Mouse (Mus musculus) neutrophil, adult 5-6 weeks (primary cell): ENCODE results near the gene Gm26920. TPM values are rescaled to one million over a fixed set of nuclear protein-coding genes. Genes with fewer than 3 reads are reported as not detected.

Source experiments
- ATAC-seq: fragments of 151-379, 151-347 bp; 2 replicates; pipeline ENCODE4 v1.8.0; 2017; ENCODE audit warnings: mild to moderate bottlenecking, moderate TSS enrichment; ENCODE audit not compliant: insufficient number of reproducible peaks, poor library complexity, low FRiP score, severe bottlenecking; ENCODE audit errors: extremely low read depth
- total RNA-seq: library from RNA; stranded (forward); fragments of 200-1000 nt; gene quantifications from 2 replicates; pipeline ENCODE4 v1.2.3, GENCODE M21; 2017

The Gm26920 gene
- total RNA-seq, 1 experiment from 2014 or later, result not detected

DNA sequence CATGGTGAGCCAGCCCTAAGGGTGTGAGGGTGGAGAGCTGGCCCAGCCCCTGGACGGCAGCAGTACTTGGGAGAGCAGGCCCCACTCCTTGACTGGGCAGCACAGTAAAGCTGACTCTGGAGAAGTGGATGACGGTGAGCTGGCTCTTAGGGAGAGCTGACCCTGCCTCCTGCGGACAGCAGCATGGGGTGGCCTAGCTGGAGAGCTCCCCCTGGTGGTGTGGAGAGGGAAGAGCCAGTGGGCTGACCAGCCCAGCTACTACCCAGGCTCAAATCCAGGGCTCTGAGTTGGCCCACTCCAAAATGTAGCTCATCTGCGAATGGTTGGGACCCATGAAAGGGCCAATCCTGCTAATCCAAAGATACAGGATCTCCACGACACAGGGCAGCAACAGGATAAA is 25.6 kb downstream of the Gm26920 start:
- ATAC-seq, result 0 out of 2 replicates have a peak, but pooled peaks have one; percentile 23

DNA sequence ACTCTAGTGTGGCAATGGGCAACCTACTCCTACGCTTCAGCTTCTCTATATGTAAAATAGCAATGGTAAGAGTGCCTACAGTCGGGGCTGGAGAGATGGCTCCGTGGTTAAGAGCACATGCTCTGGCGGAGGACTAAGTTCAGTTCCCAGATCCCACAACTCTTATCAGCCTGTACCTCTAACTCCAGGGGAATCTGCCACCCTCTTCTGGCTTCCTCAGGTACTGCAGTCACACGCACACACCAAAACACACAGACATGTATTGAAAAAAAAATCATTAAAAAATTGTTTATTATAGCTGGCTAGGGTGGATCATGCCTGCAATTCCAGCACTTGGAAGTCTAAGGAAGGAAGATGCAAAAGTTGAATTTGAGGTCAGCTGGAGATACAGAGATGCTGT is 27.7 kb downstream of the Gm26920 start:
- no peak for ATAC-seq

DNA sequence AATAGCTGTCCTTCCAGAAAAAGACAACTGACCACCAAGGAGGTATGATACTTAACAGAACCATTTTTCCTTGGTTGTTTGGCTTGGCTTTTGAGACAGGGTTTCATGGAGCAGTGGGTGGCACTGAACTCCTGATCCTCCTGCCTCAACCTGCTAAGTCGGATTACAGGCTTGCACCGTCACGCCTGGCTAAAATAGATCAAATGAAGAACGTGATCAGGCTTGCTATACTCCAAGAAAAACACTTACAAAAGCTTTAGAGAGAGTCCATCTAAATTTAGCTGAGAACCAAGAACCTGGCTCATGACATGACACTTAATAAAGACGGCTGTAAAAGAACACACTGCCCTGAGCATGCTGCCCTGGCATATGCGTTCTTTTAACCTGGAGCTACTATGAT is 29.9 kb downstream of the Gm26920 start:
- no peak for ATAC-seq

DNA sequence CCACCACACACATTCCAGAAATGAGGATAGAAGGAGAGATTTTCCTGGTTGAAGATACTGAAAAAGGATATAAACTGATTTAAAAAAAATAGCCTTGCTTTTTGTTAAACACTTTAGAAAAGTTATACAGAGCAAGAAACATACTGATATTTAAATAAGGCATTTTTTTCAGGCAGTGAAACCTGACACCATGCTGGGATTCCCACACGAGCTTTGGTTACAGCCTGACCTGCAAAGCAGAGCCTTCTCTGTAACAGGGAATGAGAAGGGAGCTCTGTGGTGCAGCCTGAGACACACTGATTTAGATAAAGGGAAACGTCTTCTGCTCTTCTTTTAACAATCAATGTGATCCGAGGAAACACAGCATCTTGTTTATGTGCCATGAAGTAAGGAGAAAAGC is 36.6 kb downstream of the Gm26920 start:
- ATAC-seq, result no peak

DNA sequence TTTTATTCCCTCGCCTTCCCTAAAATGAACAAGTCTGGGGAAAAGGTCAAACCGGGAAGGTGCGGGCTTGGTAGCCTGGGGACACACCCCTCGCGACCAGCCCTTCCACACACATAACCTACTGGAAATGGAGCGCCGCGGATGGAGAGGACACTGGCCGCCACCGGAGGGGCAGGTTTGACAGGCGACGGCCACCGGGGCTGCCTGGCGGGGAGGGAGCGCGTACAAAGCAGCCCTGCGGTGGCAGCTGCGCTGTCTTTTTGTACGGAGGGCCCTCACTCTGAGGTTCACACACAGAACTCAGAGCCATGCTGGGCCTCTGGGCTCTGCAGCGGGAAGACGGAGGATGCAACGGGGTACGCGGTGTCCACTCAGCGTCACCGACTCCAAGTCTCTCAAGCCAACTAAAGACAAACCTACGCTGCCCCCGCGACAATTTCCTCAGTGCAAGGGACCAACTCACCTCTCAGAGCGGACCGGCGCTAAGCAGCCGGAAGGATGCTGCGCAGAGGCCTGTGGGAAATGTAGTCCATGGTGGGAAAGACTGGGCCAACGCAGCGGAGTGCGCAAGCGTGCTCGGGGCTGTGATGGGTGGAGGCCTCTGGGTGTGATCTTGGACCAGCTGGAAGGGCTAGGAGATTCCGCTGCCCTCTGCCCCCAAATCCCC is 39.2 kb downstream of the Gm26920 start, which contains the start of gene Zfp14:
Gene Zfp14, minus strand, starts transcription at position 499 of the 667 bp plus-strand sequence.
- ATAC-seq, result peak; percentile 99

DNA sequence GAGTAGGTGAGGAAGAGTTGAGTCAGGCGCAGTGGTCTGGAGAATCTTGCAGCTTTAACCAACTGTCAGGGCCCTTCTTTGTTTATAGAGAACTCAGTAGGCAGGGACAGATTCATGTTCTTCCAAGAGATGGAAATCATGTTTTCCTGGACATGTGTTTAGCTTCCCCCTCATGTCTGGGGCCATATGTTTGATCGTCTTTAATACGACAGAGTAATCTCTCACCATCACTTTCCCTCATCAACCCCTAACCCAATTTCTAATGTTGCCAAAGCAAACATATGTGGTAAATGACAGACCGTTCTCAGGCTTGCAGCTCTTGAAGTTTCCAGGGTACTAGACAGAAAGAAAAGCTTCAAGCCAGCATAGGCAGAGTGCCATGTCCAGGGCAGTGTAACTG is 42.1 kb downstream of the Gm26920 start:
- ATAC-seq, result no peak

DNA sequence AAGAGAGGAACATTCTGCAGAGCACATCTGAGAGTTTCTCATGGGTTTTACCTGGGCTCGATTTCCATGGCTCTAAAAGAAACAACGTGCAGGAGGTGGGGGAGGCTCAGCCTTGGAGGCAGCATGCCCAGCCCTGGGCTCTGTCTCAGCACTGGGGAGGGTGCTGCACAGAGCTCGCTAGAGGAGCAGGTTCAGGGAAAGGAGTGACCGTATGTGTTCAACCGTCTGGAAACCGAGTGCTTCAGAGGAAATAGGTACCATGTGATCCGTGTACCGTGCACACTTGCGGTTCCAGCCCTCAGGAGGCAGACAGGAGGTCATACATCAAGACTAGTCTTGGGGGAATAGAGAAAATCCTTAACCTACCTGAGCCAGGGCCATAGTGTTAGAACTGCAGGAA is 45.9 kb downstream of the Gm26920 start:
- ATAC-seq, result no peak

DNA sequence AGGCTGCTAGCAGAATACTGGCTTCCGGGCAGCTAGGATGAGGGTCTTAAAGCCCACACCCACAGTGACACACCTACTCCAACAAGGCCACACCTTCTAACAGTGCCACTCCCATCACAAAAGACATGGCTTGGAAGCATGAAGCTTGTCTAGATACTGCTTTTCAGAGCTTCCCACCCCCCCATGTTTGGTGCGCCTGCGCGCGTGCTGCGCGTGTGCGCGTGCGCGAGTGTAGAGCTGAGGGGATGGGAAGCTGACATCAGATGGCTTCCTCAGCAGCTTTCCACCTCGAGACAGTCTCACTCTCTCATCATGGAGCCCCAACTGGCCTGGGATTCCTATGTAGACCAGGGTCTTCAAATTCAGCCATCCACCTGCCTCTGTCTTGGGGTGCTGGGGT is 55.9 kb downstream of the Gm26920 start:
- ATAC-seq, result no peak

DNA sequence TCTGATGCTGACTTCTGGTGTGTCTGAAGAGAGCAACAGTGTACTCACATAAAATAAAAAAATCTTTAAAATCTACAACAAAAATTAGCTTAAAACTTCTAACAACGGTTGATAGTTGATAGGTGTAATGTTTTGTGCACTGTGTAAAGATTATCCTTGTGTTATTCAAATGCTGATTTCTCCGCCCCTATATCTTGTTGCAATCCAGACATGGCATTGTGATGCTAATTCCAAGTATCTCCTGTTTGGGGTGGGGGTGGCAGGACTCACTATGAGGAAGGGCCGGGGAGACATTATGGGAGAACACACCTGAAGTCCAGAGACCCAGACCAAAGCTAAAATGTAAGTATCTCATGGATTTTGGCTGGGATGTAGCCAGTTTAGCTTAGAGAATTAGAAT is 58.8 kb downstream of the Gm26920 start:
- no peak for ATAC-seq

DNA sequence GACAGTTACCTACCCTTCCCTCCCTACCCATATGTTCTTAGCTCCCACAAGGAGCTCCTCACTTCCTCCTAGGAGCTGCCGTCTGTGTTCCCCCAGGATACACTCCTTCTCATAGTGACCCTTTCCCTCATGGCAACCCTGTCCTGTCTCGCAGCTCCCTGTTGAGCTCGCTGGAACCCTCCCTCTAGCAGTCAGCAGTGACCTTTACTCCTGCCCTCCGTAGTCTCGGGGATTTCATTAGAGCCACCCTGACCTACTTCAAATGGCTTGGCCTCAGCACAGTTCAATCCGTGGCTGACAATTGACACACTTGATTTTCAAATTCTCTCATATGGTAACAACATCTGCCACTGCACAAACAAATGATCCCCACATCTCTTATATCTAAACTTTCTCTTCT is 59.5 kb downstream of the Gm26920 start:
- ATAC-seq, result no peak

DNA sequence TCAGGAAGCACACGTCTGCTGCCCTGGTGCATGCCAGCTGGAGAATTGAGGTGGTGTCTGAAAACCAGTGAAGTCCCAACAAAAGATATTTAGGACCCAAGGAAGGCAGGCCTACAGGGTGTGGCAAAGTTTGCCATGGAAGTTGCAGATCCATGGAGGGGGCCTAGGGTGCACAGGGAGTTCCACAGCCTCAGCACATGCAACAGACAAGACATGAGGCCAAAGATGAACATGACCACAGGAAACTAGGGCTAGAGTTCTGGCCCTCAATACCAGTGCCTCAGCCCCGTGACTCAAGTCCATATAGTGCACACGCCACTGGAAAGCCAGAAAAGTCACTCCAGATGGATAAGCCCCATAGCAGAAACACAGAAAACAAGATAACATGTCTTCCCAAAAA is 61.6 kb downstream of the Gm26920 start:
- ATAC-seq, result no peak

DNA sequence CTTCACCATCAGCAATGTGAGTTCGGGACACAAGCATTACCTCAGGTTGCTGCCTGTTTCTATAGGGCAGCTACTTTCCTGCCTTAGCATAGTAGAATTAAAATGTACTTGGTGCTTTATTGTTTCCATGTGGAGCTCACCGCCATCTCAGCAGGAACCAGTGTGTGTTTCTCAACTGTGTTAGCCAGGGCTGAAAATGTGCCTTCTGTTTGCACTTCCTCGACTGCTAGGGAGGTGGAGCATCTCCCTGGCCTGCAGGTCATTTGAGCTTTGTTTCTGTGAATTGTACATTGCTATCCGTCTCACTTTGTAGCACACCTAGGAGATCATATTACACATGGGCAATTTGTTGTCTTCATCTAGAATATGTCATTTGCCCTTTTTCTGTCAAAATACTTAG is 62.9 kb downstream of the Gm26920 start:
- ATAC-seq, result no peak

DNA sequence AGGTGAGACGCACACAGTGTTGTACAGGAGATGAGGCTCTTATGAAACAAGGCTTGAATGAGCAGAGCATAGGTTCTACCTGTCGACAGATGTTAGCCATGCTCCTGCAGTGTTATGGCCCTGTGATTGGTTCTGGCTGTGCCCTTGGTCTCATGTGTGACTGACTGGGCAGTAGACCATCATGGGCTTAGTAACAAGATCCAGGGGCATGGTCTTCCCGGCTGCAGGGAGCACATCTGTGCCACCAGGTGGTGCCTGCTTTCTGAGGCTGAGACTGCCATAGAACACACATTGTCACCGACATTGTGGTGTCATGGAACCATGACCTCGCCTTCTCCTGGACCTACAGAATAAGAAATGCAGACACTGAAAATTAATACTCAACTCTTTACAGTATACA is 64.9 kb downstream of the Gm26920 start:
- ATAC-seq, result no peak

DNA sequence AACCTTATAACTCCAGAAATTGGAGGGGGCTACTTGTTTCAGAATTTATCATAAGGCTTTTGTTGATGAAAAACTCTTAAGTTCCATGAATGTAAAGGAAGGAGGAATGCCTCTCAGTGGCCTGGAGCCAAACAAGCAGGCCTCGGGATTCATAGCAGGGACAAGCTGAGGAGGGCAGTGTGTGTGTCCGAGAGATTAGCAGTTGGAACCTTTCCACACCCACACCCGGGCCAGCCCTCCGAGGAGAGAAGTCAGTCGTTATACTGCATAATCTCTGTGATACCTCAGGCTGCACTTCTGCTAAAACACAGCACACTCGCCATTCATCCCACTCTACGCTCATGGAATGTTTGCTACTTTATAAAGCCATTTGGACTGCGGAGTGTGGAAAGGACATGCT is 66.4 kb downstream of the Gm26920 start:
- no peak for ATAC-seq

DNA sequence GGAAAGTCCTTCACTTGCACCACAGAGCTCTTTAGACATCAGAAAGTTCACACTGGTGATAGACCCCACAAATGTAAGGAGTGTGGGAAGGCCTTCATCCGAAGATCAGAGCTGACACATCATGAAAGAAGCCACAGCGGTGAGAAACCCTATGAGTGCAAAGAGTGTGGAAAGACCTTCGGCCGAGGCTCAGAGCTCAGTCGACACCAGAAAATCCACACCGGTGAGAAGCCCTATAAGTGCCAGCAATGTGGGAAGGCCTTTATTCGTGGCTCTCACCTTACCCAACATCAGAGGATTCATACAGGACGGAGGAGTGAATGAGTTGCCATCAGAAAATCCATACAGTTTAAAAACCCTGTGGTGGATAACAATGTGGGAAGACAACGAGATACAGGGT is 66.9 kb downstream of the Gm26920 start:
- ATAC-seq, result no peak

DNA sequence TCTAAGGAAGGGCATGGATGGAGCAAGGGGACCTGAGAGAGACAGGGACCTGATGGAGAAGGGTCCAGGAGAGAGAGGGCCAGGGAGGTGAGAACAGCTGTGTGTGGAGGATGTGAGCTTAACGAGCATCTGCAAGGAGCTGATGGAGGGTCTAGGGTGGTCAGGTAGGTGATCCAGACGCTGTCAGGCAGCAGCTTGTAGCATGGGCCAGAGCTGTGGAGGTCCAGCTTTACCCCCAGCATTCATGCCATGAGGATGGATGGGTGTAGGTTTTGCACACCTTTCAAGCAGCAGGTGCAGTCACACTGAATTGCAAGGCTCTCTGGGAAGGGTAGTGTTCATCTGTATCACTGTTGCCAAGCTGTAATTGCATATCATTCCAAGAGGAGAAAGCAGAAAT is 70.7 kb downstream of the Gm26920 start:
- ATAC-seq, result no peak

DNA sequence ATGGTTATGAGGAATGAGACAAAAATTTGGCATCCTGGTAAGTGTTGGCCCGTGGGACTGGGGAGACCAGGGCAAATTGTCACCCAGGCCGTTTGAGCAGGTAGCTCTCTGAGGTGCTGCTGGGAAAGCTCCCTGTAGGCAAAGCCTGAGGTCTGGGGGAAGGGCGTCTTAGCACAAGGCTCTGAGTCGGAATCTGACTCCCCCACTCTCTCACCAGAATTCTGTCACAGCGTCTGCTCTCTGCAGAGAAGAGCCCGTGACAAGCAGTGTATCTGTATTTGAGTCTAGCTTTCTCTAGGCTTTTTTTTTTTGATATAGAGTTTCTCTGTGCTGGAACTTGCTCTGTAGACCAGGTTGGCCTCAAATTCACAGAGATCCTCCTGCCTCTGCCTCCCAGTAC is 73.0 kb downstream of the Gm26920 start:
- ATAC-seq, result no peak

DNA sequence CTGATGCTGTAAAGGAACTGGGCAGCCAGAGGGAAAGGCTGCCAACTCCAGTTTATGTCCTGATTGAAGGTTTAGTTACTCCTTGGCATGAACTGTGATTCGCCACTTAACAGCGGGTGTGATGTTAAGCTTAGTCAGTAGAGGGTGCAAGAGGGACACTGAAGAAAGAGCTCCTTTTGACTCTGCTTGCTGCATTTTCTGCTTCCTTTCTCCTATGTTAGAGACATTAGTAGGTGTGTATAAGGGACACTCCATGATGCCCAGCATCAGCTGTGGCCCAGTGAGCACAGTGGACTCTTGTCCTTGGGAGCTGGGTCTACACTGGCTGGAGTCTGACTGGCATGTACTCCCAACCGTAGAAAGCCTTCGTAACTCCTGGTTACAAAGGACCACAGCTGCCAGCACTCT is 77.2 kb downstream of the Gm26920 start:
- no peak for ATAC-seq

DNA sequence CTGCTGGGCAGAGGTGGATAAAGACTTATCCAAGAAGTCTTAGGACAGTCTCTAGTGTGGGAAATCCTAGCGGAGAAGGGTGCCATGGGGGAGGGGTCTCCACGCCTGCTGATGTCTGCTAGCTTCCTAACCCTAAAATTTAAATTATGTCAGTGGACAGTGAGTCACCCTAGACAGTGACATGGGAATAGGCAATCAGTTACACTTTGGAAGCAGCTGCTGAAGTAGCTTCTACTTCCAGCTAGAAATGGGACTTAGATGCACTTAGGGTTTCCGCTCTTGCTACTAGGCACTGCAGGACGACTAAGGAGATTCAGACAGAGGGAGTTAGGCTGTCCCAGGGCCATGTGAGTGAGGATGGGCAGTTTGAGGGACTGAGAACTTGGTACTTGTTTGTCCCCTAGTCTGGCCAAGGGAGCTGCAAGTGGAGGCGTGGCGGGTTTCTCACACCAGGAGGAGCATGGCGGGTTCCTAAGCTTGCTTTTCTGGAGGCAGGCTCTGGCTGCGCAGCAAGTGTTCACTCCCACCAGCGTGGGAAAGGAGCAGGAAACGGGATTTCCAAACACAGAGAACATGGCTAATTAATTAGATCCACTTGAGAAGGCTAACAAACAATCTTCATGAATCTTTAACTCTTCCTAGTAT is 79.5 kb downstream of the Gm26920 start:
- no peak for ATAC-seq

DNA sequence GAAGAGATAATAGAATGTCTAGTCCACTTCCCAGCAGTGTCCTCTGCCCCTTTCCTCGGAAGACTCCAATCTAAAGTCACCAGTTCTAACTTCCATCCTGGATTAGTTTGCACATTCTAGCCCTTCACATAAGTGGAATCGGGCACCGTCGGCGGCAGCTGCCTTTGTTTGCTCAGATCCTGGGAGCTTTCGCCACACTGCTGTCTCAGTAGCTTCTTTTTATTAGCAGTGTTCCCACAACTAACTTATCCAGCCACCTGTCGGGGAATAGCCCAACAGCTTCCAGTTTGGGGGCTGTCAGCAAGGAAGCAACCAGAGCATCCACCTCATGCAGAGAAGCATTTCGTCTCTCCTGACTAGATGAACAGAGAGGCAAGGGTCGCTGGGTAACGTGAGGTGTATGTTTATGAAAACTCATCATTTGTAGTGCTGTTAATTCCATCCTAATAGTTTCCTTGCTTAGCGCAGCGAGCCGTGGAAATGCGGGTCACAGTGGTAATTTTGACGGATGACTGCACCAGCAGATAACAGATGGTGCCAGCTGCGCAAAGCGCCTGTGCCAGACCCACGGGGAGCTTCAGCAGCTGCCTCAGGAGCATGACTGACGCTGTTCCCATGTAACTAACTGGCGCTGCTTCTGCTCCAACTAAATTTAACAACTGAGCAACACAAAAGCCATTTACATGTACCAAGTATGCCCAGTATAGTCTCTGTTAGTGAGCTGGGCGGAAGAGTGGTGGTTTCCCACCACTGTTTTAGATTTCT is 80.7 kb downstream of the Gm26920 start:
- no peak for ATAC-seq
